Mouse (Mus musculus) liver, adult 2 months (tissue): ENCODE results near the gene Acacb. TPM values are rescaled to one million over a fixed set of nuclear protein-coding genes. Genes with fewer than 3 reads are reported as not detected.
A peak's percentile ranks its signal among the peaks of the same experiment; 100 is the strongest.

Experiments
- DNase-seq: peaks from one replicate; pipeline ENCODE4 v3.0.0-alpha.2; 2011; ENCODE audit warnings: low read depth, low spot score; ENCODE audit errors: extremely low read depth
- H3K27ac ChIP-seq: fragments of 200-500 bp; replicated peaks from 2 replicates; pipeline ENCODE4 v1.5.1; 2012; ENCODE audit warnings: low read depth, mild to moderate bottlenecking, control low read depth, inconsistent platforms, low read length; ENCODE audit not compliant: insufficient read depth
- H3K27me3 ChIP-seq: fragments of 200-500 bp; 2 replicates; pipeline ENCODE4 v1.6.1; 2012; ENCODE audit warnings: mild to moderate bottlenecking, moderate library complexity, low read length, inconsistent platforms; ENCODE audit not compliant: control insufficient read depth, insufficient read depth
- H3K36me3 ChIP-seq: fragments of 200-500 bp; 2 replicates; pipeline ENCODE4 v1.6.1; 2012; ENCODE audit warnings: low read length, inconsistent platforms; ENCODE audit not compliant: control insufficient read depth, insufficient read depth
- H3K4me1 ChIP-seq: fragments of 200-500 bp; 2 replicates; pipeline ENCODE4 v1.6.1; 2011; ENCODE audit warnings: low read length; ENCODE audit not compliant: control insufficient read depth, insufficient read depth
- H3K4me3 ChIP-seq: fragments of 200-500 bp; 2 replicates; pipeline ENCODE4 v1.5.1; 2011; ENCODE audit warnings: low read depth, mild to moderate bottlenecking, control low read depth, low read length, moderate library complexity; ENCODE audit not compliant: insufficient read depth
- H3K79me2 ChIP-seq: fragments of 200-500 bp; 2 replicates; pipeline ENCODE4 v1.6.1; 2012; ENCODE audit warnings: inconsistent platforms, mild to moderate bottlenecking, low read length, moderate library complexity; ENCODE audit not compliant: control insufficient read depth, insufficient read depth
- H3K9ac ChIP-seq: fragments of 200-500 bp; 2 replicates; pipeline ENCODE4 v1.6.1; 2012; ENCODE audit warnings: low read depth, mild to moderate bottlenecking, control low read depth, inconsistent platforms, low read length
- CTCF ChIP-seq: fragments of 200-500 bp; IDR thresholded peaks from 2 replicates; pipeline ENCODE4 v1.5.1; 2011; ENCODE audit warnings: low read depth, low read length, control low read depth
- POLR2A ChIP-seq: fragments of 200-500 bp; IDR thresholded peaks from 2 replicates; pipeline ENCODE4 v1.6.1; 2011; ENCODE audit warnings: low read length, control low read depth; ENCODE audit not compliant: insufficient read depth; ENCODE audit errors: extremely low read depth
- WGBS: fragments of 180-500 bp; shearing (Covaris S2); methylation state at CpG from one replicate; pipeline ENCODE4 v1.1.7; 2018; 5-methylcytosine and 5-hydroxymethylcytosine counted together
- polyA plus RNA-seq: library from polyadenylated mRNA; depleted of rRNA; stranded (reverse); fragments of >200 nt; gene quantifications from 2 replicates; pipeline ENCODE4 v1.2.3, GENCODE M21; 2012
- total RNA-seq: library from RNA; depleted of rRNA; stranded (reverse); fragments of >200 nt; gene quantifications from 2 replicates; pipeline ENCODE4 v1.2.3, GENCODE M21; 2014

The Acacb gene
- total and polyA plus RNA-seq, 2 experiments: 39.4 to 45.8 TPM

DNA sequence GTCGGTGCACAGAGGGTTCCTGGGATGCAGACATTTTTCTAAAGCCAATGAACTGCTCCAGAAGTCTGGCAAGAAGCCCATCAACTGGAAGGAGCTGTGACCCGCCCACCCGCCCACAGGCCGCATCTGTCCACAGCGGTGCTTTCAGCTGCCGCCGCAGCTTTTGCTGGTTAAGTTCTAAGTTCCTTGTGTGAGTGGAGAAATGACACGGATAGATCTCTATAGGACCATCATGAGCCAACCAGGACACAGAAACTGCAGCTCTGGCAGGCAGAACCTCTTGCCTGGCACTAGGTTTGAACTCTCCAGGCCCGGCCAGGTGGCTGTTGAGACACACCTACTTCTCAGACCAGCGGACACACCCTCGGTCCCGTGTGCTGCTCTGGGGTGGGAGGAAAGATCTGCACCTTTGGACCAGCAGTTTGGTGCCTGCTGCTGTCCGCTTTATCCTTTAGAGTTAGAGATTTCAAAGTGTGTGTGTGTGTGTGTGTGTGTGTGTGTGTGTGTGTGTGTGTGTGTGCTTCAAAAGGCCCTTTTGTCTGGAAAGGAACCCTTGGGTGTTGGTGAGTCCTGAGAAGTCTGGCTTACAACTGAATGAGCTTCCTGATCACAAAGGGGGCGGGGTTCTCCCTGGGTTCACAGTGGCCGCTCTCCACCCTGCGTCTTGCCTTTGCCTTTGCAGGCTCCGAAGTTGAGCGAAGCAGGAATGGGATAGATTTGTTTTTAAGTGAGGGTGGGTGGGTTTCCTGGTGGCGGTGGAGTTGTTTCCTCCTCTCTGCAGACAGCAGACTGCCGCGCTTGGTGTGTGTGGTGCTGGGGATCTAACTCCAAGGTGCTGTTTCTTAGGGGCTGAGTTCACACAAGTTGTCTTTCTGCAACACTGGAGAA is 7.8 kb upstream of the Acacb start:
- Histone ChIP-seq H3K9ac (no peak overlapping the region), H3K27ac (0 out of 2 replicates have a peak overlapping the region, but pooled peaks have one; percentile 1), H3K4me1 (peaks cover 14% of the 10 kb centered on the region), H3K36me3 (no peaks in the 10 kb centered on the region), H3K79me2 (no peaks in the 10 kb centered on the region), H3K4me3 (no peak overlapping the region), H3K27me3 (no peaks in the 10 kb centered on the region)
- TF ChIP-seq CTCF (no peak), POLR2A (no peak)
- DNase-seq: no peak
- 66% methylated on average over 21 of the region's 21 CpGs for WGBS

DNA sequence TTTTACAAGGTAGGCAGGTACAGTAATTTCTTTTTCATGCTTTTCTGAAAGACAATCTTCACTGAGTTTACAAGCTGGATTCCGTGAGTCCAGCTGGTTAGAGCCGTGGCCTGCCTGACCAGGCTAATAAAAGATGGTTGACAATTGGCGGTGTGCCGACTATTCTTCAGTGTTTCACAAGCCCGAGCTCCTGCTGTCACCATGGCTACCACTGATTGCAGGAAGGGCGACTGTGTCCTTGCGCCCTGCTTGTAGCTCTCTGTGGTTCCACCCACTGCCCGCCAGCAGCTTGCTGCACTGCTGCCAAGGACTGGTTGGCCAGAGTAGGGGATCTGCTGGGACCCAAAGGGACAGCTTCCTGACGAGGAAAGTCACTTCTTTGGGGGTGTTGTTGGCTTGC is 7.2 kb upstream of the Acacb start:
- H3K27ac ChIP-seq: peak overlapping the region; percentile 55

DNA sequence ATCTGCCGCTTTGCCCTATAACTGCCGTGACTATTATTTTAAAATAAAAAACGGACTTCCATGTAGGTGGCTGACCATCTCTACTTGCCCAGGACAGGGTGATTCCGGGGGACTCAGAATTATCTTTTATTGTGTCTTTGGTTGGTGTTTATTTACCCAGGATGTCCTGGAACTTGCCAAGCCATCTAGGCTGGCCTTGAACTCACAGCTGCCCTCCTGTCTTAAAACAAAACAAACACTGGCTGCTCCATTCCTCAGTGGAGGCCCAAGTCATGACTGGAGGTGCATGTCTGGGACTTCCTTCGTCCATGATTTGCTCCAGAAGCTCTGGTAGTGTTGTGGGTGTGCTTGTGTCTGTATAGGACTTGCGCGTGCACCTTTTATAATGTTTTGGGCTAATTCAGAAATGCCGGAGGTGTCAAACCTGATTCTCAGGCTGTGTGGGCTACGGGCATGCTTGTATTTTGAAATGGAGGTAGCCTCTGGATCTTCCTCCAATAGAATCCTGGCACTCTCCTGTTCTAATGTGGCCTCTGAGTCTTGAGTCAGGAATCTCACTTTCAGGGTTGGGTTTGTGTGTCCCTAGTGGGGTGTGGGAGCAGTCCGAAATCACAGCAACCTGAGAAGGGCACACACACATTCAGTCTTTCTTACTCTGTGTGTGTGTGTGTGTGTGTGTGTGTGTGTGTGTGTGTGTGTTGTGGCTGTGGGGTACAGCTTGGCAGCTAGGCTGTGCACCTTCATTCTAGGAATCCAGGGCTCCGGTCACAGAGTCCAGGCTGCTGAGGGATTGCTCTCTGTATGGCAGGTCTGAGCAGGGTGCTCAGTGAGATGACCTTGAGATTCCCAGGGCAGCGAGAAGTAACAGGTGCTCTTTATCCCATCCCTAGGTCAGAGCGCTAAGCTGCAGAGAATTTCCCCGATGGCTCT is 973 bp downstream of the Acacb start:
- DNase-seq: peak; percentile 65
- H3K4me3 ChIP-seq: peak overlapping the region; percentile 76
- H3K4me1 ChIP-seq: peaks cover 12% of the 10 kb centered on the region
- no peaks in the 10 kb centered on the region for H3K36me3 ChIP-seq
- peak overlapping the region; percentile 89 for H3K9ac ChIP-seq
- 56% methylated on average over 14 of the region's 14 CpGs for WGBS
- no peaks in the 10 kb centered on the region for H3K27me3 ChIP-seq
- TF ChIP-seq POLR2A (no peak), CTCF (no peak)
- H3K79me2 ChIP-seq: peaks cover 12% of the 10 kb centered on the region; the same call in 1 of the 2 replicates
- peak overlapping the region; percentile 94 for H3K27ac ChIP-seq

More for the DNA sequence above, 7.2 kb upstream of the Acacb start:
- Histone ChIP-seq H3K9ac (no peak overlapping the region), H3K27me3 (no peaks in the 10 kb centered on the region), H3K36me3 (no peaks in the 10 kb centered on the region), H3K4me1 (peaks cover 11% of the 10 kb centered on the region), H3K4me3 (no peak overlapping the region), H3K79me2 (no peaks in the 10 kb centered on the region)
- WGBS: 13% methylated on average over 9 of the region's 9 CpGs
- TF ChIP-seq CTCF (no peak), POLR2A (no peak)
- peak; percentile 94 for DNase-seq

- H3K9ac ChIP-seq: no peak overlapping the region
- H3K27ac ChIP-seq: no peak overlapping the region
Measured at GRCm38 (mm10) chr5:114152359-114153092, 6.2 kb downstream of the Acacb start.

GRCm38 (mm10) chr5:114153490-114153889 is 7.2 kb downstream of the Acacb start:
- DNase-seq: no peak
- peaks cover 30% of the 10 kb centered on the region for H3K4me1 ChIP-seq
- no peaks in the 10 kb centered on the region for H3K27me3 ChIP-seq
- peaks cover 17% of the 10 kb centered on the region; the same call in 1 of the 2 replicates for H3K79me2 ChIP-seq
- H3K36me3 ChIP-seq: no peaks in the 10 kb centered on the region; the same call in 1 of the 2 replicates
- WGBS: 24% methylated on average over 12 of the region's 12 CpGs
- H3K9ac ChIP-seq: no peak overlapping the region
- no peak overlapping the region for H3K4me3 ChIP-seq
- TF ChIP-seq POLR2A (no peak), CTCF (peak; percentile 54; the same call in 1 of the 2 replicates)
- no peak overlapping the region for H3K27ac ChIP-seq

More at GRCm38 (mm10) chr5:114152359-114153092, 6.2 kb downstream of the Acacb start:
- DNase-seq: peak; percentile 70
- Histone ChIP-seq H3K27me3 (no peaks in the 10 kb centered on the region), H3K36me3 (no peaks in the 10 kb centered on the region), H3K4me1 (peaks cover 21% of the 10 kb centered on the region; the same call in 1 of the 2 replicates), H3K4me3 (no peak overlapping the region), H3K79me2 (peaks cover 9% of the 10 kb centered on the region; the same call in 1 of the 2 replicates)
- TF ChIP-seq CTCF (no peak), POLR2A (no peak)
- 56% methylated on average over 12 of the region's 12 CpGs for WGBS
